Mouse (Mus musculus): ENCODE results near the gene Smo. TPM values are rescaled to one million over a fixed set of nuclear protein-coding genes. Genes with fewer than 3 reads are reported as not detected.

The Smo gene
- polyA plus RNA-seq, 1 experiment from 2014 or later: 10.4 TPM

DNA sequence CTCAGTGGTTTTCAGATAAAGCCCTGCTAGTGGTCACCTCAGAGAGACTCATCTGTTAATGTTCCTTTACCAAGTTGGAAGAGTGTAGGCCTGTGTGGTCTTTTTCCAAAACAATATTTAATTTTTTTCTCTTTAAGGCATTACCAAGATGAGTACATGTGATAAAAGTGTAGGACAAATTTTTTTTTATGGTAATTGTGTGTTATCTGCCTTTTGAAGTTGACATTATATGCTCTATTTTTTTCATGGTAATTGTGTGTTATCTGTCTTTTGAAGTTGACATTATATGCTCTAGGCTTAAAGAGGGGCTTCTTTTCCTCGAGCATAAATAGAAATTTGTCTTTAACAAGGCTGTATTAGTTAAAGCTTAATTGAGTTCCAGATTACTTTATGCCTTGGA is 46.9 kb downstream of the Smo start:
- WGBS (ENCODE audit: insufficient replicate concordance): 47% methylated on average over 1 of the region's 1 CpGs
- Histone ChIP-seq H3K4me1 (peaks cover 50% of the 10 kb centered on the region), H3K9me3 (replicated peaks) (no peaks in the 10 kb centered on the region), H3K9ac (no peak overlapping the region), H3K27me3 (replicated peaks) (no peaks in the 10 kb centered on the region), H3K4me2 (no peak overlapping the region), H3K27ac (no peak overlapping the region), H3K4me3 (no peak overlapping the region), H3K36me3 (no peaks in the 10 kb centered on the region)
- ATAC-seq: no peak

GRCm38 (mm10) chr6:29783960-29784359 is 48.7 kb downstream of the Smo start:
- Histone ChIP-seq H3K27ac (peak overlapping the region; percentile 46; the same call in 1 of the 2 replicates), H3K4me3 (no peak overlapping the region), H3K4me1 (peaks cover 43% of the 10 kb centered on the region), H3K9ac (no peak overlapping the region), H3K36me3 (no peaks in the 10 kb centered on the region), H3K27me3 (replicated peaks) (no peaks in the 10 kb centered on the region), H3K9me3 (replicated peaks) (no peaks in the 10 kb centered on the region), H3K4me2 (peak overlapping the region; percentile 47)
- ATAC-seq: 0 out of 2 replicates have a peak, but pooled peaks have one; percentile 13
- 83% methylated on average over 6 of the region's 6 CpGs for WGBS (ENCODE audit: insufficient replicate concordance)

DNA sequence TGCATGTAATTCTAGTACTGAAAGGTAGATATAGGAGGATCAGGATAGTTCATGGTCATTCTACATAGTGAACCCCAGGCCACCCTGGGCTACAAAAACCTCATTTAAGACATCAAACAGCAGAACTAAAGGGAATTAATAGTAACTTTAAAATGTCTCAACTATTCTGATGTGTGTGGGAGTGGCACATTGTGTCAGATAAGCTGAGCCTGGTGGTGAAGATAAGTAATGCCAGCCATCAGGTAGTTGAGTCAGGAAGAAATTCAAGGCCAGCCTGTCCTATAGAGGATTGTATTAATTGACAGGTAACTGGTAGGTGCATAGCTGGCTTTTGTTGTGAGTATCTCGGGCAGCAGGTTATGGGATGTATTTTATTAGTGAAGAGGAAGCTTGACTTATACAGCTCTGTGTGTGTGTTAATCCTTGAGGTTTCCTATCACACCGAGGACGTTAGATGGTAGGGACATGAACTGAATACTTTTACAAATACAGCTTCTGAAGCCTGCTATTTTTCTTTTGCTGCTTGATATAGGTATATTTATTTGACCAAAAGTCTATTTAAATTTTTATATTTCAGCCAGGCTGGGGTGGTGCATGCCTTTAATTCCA is 49.2 kb downstream of the Smo start:
- peak; percentile 90 for ATAC-seq
- Histone ChIP-seq H3K9me3 (replicated peaks) (no peaks in the 10 kb centered on the region), H3K27me3 (replicated peaks) (no peaks in the 10 kb centered on the region), H3K36me3 (no peaks in the 10 kb centered on the region), H3K27ac (peak overlapping the region; percentile 46; the same call in 1 of the 2 replicates), H3K9ac (no peak overlapping the region), H3K4me2 (peak overlapping the region; percentile 47), H3K4me1 (peaks cover 43% of the 10 kb centered on the region), H3K4me3 (0 out of 2 replicates have a peak overlapping the region, but pooled peaks have one; percentile 4)
- 51% methylated on average over 3 of the region's 3 CpGs for WGBS (ENCODE audit: insufficient replicate concordance)

DNA sequence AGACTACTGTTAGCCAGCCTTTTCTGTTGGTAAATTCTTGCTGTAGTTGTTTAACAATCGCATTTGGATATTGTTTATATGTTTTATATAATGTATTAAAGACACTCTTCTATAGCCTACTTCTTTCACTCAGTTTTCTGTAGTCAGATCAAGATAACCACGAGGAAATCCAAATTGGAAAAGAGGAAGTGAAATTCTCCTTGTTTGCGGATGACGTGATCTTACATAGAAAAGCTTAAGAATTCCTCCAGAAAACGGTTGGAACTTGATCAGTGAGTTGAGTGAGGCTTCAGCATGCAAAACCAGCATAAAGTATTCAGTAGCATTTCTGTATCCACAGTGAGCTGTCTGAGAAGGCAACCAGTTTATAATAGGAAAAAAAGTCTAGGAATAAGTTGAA is 50.5 kb downstream of the Smo start:
- Histone ChIP-seq H3K27me3 (replicated peaks) (no peaks in the 10 kb centered on the region), H3K4me1 (peaks cover 43% of the 10 kb centered on the region), H3K4me3 (no peak overlapping the region), H3K9me3 (replicated peaks) (no peaks in the 10 kb centered on the region), H3K27ac (no peak overlapping the region), H3K4me2 (no peak overlapping the region), H3K36me3 (no peaks in the 10 kb centered on the region), H3K9ac (no peak overlapping the region)
- no peak for ATAC-seq
- WGBS (ENCODE audit: insufficient replicate concordance): 55% methylated on average over 5 of the region's 5 CpGs

DNA sequence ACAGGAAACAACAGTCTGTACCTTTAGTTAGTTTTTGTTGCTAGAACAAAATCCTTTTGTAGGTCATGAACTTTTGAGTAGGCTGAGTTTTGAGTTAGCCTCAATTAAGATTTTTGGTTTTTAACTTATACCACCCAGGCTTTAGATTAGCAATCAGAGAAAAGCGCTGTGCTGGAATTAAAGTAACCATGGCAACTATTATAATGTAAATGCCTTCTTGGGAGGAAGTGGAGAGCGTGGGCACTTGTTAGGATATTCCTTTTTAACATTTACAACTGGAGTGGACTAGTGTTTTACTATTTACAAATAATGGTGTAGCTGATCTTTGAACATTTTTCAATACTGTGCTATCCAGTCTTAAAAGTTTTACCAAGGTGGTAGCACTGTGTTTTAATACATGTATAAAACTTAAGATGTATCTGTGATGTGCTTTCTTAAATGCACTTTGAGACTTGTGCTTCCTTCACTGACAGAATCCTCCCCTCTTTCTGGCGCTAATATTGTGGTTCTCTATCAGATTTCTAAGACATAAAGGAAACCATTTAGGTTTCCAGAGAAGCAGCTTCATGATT is 53.6 kb downstream of the Smo start:
- no peak overlapping the region for H3K27ac ChIP-seq
- no peaks in the 10 kb centered on the region for H3K36me3 ChIP-seq
- H3K27me3 ChIP-seq (replicated peaks): no peaks in the 10 kb centered on the region
- no peaks in the 10 kb centered on the region for H3K9me3 ChIP-seq (replicated peaks)
- no peak for ATAC-seq
- peaks cover 29% of the 10 kb centered on the region for H3K4me1 ChIP-seq
- H3K4me2 ChIP-seq: no peak overlapping the region
- no peak overlapping the region for H3K4me3 ChIP-seq
- WGBS (ENCODE audit: insufficient replicate concordance): 68% methylated on average over 3 of the region's 3 CpGs
- H3K9ac ChIP-seq: no peak overlapping the region

- H3K9ac ChIP-seq: no peak overlapping the region
- H3K27ac ChIP-seq: no peak overlapping the region
- no peaks in the 10 kb centered on the region for H3K9me3 ChIP-seq (replicated peaks)
- no peak overlapping the region for H3K4me2 ChIP-seq
- no peaks in the 10 kb centered on the region for H3K36me3 ChIP-seq
- no peak overlapping the region for H3K4me3 ChIP-seq
- no peak for ATAC-seq
- 50% methylated on average over 3 of the region's 3 CpGs for WGBS (ENCODE audit: insufficient replicate concordance)
- H3K4me1 ChIP-seq: peaks cover 16% of the 10 kb centered on the region
- no peaks in the 10 kb centered on the region for H3K27me3 ChIP-seq (replicated peaks)
Observed at GRCm38 (mm10) chr6:29790014-29790698, 54.9 kb downstream of the Smo start.

- WGBS (ENCODE audit: insufficient replicate concordance): 47% methylated on average over 1 of the region's 1 CpGs
- peaks cover 16% of the 10 kb centered on the region for H3K4me1 ChIP-seq
- H3K9ac ChIP-seq: no peak overlapping the region
- H3K27me3 ChIP-seq (replicated peaks): no peaks in the 10 kb centered on the region
- H3K27ac ChIP-seq: no peak overlapping the region
- no peaks in the 10 kb centered on the region for H3K36me3 ChIP-seq
- H3K9me3 ChIP-seq (replicated peaks): no peaks in the 10 kb centered on the region
- no peak overlapping the region for H3K4me2 ChIP-seq
- no peak for ATAC-seq
- H3K4me3 ChIP-seq: no peak overlapping the region
Observed at GRCm38 (mm10) chr6:29793520-29793919, 58.2 kb downstream of the Smo start.

DNA sequence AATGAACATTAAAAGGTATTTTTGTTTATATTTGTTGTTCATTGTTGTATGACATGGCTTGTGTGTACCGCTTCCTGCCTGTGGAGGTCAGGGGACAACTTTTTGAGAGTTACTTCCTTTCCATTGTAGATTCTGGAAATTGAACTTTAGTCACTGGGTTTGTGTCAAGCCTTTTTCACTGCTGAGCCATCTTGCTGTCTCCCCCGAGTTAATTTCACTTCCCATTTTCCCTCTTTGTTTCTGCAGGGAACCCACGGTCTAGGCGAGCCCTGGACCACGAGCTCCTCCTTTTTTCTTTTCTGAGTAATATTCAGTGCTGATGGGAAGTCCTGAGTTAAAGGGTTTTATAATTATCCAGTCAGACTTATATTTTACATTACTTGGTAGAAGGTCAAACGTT is 59.3 kb downstream of the Smo start:
- Histone ChIP-seq H3K9ac (no peak overlapping the region), H3K27ac (no peak overlapping the region), H3K4me2 (no peak overlapping the region), H3K4me1 (peaks cover 16% of the 10 kb centered on the region), H3K9me3 (replicated peaks) (no peaks in the 10 kb centered on the region), H3K36me3 (no peaks in the 10 kb centered on the region), H3K4me3 (no peak overlapping the region), H3K27me3 (replicated peaks) (no peaks in the 10 kb centered on the region)
- no peak for ATAC-seq
- WGBS (ENCODE audit: insufficient replicate concordance): 50% methylated on average over 6 of the region's 6 CpGs

DNA sequence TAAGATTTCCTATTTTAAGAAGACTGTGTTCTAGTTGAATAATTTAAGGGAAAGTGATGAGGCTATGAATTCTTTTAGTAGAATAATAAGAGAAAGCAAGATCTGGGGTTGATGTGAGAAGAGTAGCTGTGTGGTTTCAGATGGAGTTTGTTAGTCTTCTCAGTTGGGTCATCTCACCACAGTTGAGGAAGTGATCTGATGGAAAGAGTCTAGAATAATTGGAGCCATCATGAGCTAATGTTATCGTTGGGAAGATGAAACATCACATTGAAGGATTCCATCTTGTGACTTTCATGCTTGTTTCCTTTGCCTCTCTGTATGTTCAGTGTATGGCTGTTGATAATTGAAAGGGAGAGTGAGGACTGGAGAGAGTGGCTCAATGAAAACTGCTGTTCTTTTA is 67.7 kb downstream of the Smo start:
- H3K27me3 ChIP-seq (replicated peaks): no peaks in the 10 kb centered on the region
- no peaks in the 10 kb centered on the region for H3K36me3 ChIP-seq
- no peaks in the 10 kb centered on the region for H3K9me3 ChIP-seq (replicated peaks)
- no peak overlapping the region for H3K27ac ChIP-seq
- peaks cover 1% of the 10 kb centered on the region; the same call in 1 of the 2 replicates for H3K4me1 ChIP-seq
- H3K4me3 ChIP-seq: no peak overlapping the region
- WGBS (ENCODE audit: insufficient replicate concordance): 68% methylated on average over 1 of the region's 1 CpGs
- H3K4me2 ChIP-seq: no peak overlapping the region
- no peak overlapping the region for H3K9ac ChIP-seq
- no peak for ATAC-seq

DNA sequence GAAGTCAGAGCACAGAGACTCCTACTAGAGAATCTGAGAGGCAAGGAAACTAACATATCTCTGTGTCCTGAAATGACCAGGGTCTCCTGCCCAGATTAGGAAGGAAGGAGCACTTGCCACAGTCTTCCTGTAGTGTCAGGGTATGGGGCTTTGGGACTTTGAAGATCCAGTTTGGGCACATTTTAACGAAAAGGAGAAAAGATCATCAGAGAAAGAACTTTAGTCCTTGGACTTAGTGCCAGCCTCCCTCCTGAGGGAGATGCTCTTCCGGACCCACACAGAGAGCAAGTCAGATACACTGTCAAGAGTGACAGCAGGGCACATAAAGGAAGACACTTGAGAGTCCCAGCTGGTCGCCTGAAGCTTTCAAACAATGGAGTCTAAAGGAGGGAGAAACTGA is 68.7 kb downstream of the Smo start:
- WGBS (ENCODE audit: insufficient replicate concordance): 44% methylated on average over 3 of the region's 3 CpGs
- Histone ChIP-seq H3K9me3 (replicated peaks) (no peaks in the 10 kb centered on the region), H3K4me2 (no peak overlapping the region), H3K27me3 (replicated peaks) (no peaks in the 10 kb centered on the region), H3K4me3 (no peak overlapping the region), H3K36me3 (no peaks in the 10 kb centered on the region), H3K4me1 (no peaks in the 10 kb centered on the region), H3K27ac (no peak overlapping the region), H3K9ac (no peak overlapping the region)
- ATAC-seq: no peak

DNA sequence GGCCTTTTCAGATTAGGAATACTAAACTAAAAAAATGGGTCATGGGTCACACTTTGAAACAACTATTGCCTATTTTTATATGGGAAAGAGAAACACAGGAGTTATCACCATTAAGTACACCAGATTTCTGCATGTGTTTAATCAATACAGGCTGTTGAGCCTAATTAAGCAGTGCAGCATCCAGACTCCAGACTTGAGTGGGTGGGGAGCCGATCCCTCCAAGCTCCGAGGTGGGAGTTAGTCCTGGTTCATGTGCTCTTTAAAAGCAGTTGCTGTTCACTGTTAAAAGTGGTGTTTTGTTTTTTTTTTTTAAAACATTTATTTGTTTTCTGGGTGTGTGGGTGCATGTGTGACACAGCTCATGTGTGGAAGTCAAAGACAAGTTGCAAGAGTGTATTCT is 70.1 kb downstream of the Smo start:
- Histone ChIP-seq H3K4me3 (no peak overlapping the region), H3K36me3 (no peaks in the 10 kb centered on the region), H3K27ac (no peak overlapping the region), H3K4me2 (no peak overlapping the region), H3K9ac (no peak overlapping the region), H3K4me1 (no peaks in the 10 kb centered on the region), H3K9me3 (replicated peaks) (no peaks in the 10 kb centered on the region), H3K27me3 (replicated peaks) (no peaks in the 10 kb centered on the region)
- WGBS (ENCODE audit: insufficient replicate concordance): 71% methylated on average over 2 of the region's 2 CpGs
- ATAC-seq: no peak

Measured in liver, embryonic 12.5 days (tissue).